Mouse (Mus musculus): ENCODE measurements around the gene Bri3bp.
A peak's percentile ranks its signal among the peaks of the same experiment; 100 is the strongest.

DNA sequence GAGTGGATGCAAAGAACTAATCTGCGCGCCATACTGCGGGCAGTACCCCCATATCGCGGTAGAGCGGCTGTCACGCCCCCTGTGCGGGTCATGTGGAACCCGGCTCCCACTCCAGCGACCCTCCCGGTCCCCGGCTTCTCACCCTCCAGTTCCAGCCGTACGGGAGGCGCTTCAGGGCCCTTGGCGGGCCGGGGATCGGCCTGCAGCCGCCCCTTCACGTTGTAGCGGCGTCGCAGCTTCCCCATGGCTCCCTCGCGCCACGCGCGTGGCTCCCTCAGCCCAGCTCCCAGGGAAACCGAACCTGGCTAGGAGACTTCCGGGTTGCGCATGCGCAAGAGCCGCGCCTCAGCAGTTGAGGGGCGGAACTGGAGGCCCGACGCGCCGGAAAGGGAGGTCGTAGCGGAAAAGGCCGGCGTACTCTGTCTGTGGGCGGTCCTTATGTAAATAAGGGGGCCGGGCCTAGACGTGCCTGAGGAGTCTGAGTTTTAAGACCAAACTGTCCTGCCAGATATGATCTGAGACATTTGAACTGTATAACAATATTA is 7.5 kb upstream of the Bri3bp start, which contains the start of gene Dhx37:
- TF ChIP-seq POLR2A (IDR thresholded peaks at IDR 0.05; ENCODE audit: borderline replicate concordance, extremely low read depth, insufficient read depth, insufficient read length, poor library complexity, severe bottlenecking), result peak; percentile 84
- TF ChIP-seq CTCF (IDR thresholded peaks at IDR 0.05; ENCODE audit: borderline replicate concordance, extremely low read depth, insufficient read depth, insufficient read length), result no peak

Measured in brain, embryonic 14.5 days (tissue).